Mouse (Mus musculus): ENCODE data around the gene Cib1. TPM values are rescaled to one million over a fixed set of nuclear protein-coding genes. Genes with fewer than 3 reads are reported as not detected.

The Cib1 gene
- polyA plus RNA-seq, 1 experiment from 2014 or later: 54.2 TPM

DNA sequence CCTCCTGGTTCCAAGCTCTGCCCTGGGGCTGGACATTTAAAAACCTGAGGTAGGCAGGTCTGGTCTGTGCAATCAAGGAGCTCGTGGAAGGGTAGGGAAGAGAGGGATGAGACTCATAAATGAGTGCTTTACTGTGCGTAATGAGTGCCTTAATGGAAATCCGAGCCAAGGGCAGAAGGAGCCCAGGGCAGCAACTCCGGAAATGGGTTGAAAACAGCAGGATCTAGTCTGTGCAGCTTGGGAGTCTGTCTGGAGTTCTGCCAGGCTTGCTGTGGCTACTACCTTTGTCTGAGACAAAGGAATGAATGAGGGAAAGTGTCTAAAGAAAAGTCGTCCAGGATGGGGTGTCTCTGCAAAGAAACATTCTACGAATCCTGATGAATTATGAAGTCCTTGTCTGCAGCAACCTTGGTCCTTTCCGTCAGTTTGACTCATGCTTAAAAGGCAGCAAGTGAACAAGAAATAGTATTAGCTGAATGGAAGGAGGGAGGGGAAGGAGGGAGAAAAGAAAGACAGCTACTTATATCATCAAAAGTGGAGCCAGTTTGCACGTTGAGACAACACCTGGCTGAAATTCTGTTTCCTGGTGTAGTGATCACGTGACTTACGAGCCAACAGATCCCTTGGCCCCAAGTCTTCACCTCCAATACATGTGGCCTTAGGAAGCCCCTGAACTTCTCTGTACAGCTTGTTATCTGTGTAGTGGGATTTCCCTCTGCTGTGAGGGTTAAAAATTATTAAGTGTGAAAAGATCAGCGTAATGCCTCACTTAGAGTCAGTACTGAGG lies 43.3 kb downstream of the Cib1 start:
- ATAC-seq (ENCODE audit: insufficient number of reproducible peaks, insufficient read depth, low FRiP score, low TSS enrichment): no peak
- 0 out of 2 replicates have a peak overlapping the region, but pooled peaks have one; percentile 0 for H3K4me2 ChIP-seq (replicated peaks)
- H3K9ac ChIP-seq: no peak overlapping the region

DNA sequence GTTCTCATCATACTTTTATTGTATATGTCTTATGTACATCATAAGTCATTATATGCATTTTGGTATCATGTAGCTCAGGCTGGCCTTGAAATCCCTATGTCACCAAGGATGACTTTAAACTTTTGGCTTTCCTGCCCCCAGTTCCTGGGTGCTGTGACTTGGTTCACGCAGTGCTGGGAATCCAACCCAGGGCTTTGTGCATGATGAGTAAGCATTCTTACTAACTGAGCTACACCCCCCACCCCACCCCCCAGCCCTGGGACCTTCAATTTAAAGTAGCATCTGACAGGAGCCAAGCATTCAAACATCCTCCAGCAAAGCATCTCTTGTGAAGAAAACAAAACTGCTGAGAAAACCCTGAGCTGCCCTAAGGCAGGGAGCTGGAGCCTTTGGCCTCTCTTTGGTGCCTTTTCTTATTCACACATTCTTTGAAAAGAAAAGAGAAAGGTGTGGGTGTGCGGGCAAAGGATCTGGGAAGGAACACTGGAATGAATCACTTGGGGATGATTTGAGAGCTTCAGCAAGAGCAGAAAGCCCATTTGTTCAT lies 44.0 kb downstream of the Cib1 start:
- Histone ChIP-seq H3K4me3 (no peak overlapping the region), H3K9ac (no peak overlapping the region)

More for the DNA sequence above, 43.3 kb downstream of the Cib1 start:
- H3K27me3 ChIP-seq: no peaks in the 10 kb centered on the region
- H3K27ac ChIP-seq: peak overlapping the region; percentile 58
- 40% methylated on average over 11 of the region's 11 CpGs for WGBS
- H3K4me3 ChIP-seq: no peak overlapping the region
- peaks cover 39% of the 10 kb centered on the region for H3K4me1 ChIP-seq
- H3K36me3 ChIP-seq: no peaks in the 10 kb centered on the region
- H3K9me3 ChIP-seq: no peaks in the 10 kb centered on the region

DNA sequence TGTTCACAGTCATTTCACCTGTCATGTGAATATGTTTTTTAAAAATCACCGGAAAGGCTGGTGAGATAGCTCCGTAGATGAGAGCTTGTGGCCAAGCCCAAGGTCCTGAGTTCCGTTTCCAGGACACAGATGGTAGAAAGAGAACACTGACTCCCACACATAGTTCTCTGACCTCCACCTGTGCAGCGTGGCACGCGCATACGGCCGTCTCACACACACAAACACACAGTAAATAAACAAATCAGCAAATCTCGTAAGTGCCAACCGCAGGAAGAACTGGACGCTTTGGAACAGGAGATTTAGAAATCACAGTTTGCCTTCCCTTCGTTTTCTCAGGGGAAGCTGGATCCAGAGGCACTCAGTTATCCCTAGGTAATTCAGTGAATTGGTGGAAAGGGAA lies 45.1 kb downstream of the Cib1 start:
- Histone ChIP-seq H3K4me3 (peak overlapping the region; percentile 51), H3K36me3 (no peaks in the 10 kb centered on the region), H3K9me3 (no peaks in the 10 kb centered on the region), H3K4me2 (replicated peaks) (peak overlapping the region; percentile 79), H3K27me3 (no peaks in the 10 kb centered on the region), H3K9ac (peak overlapping the region; percentile 59; the same call in 1 of the 2 replicates), H3K4me1 (peaks cover 33% of the 10 kb centered on the region), H3K27ac (peak overlapping the region; percentile 55)
- ATAC-seq (ENCODE audit: insufficient number of reproducible peaks, insufficient read depth, low FRiP score, low TSS enrichment): no peak
- WGBS: 71% methylated on average over 12 of the region's 12 CpGs

More for the DNA sequence above, 44.0 kb downstream of the Cib1 start:
- no peaks in the 10 kb centered on the region for H3K36me3 ChIP-seq
- 0 out of 2 replicates have a peak overlapping the region, but pooled peaks have one; percentile 0 for H3K4me2 ChIP-seq (replicated peaks)
- no peaks in the 10 kb centered on the region for H3K27me3 ChIP-seq
- no peak for ATAC-seq (ENCODE audit: insufficient number of reproducible peaks, insufficient read depth, low FRiP score, low TSS enrichment)
- peaks cover 39% of the 10 kb centered on the region for H3K4me1 ChIP-seq
- peak overlapping the region; percentile 58 for H3K27ac ChIP-seq
- WGBS: 78% methylated on average over 2 of the region's 2 CpGs
- no peaks in the 10 kb centered on the region for H3K9me3 ChIP-seq

DNA sequence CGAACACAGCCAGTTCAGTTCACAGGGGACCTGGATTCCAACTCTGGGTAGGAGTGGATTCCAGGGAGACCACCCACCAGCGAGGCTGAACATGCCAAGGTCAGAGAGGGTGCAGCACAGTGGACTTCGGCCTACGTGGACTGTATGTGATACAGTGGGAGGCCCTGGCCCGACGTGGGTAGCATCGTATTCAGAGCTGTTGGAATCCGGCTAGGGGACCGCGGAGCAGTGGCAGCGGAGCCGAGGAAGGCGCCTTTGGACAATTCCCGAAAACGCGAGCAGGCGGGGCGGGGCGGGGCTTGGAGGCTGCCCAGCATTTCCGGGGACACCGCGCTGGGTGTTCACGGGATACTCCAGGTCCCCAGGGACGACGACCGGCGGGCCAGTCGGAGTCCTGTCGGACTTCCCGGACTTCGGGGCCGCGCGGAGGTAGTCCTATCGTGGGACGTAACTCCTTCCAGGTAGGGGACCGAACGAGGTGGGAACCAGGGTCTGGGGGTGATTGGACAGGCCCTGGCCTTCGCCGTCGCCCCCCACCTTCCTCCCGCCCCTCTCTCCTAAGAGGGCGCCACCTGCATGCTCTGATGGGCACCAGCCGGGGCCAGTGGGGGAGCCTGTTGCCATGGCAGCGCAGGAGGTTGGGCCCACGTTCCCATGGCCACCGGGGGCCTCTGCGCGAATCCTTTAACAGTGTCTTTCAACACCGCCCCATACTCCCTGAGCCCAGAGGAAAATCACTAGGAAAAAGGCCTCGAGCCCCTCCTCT lies 45.9 kb downstream of the Cib1 start, which contains the start of gene Sema4b:
Sema4b (plus strand) TSS at position 311 of the 766 bp plus-strand sequence.
- peak within 1 kb of the TSS; percentile 79 for H3K4me2 ChIP-seq (replicated peaks)
- peak within 1 kb of the TSS; percentile 59 for H3K9ac ChIP-seq
- peaks cover 26% of the 10 kb centered on the region for H3K4me1 ChIP-seq
- H3K4me3 ChIP-seq: peak within 1 kb of the TSS; percentile 51
- H3K27ac ChIP-seq: peak within 1 kb of the TSS; percentile 55
- no peaks in the 10 kb centered on the region for H3K36me3 ChIP-seq
- ATAC-seq (ENCODE audit: insufficient number of reproducible peaks, insufficient read depth, low FRiP score, low TSS enrichment): peak; percentile 87
- H3K9me3 ChIP-seq: no peaks in the 10 kb centered on the region
- no peaks in the 10 kb centered on the region for H3K27me3 ChIP-seq
- WGBS: 1% methylated on average over 51 of the region's 51 CpGs

DNA sequence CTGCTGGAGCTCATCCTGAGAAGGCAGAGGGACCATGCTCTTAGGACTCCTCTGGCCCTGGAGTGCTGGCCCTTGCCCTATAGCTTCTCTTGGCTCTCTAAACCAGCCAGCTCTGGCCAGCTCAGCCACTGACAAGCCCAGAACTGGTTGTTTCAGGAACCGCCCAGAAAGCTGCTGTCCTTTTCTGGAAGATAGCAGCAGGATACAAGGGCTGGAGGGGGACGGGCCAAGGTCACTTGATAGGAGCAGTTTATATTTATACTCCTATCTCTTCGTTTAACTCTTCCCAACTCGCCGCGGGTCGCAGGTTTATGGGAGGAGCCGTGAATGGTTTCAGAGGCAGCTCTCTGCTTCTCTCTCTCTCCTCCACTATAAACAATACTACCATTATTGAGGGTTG lies 46.6 kb downstream of the Cib1 start:
- no peaks in the 10 kb centered on the region for H3K9me3 ChIP-seq
- H3K4me2 ChIP-seq (replicated peaks): peak overlapping the region; percentile 79
- peak overlapping the region; percentile 51 for H3K4me3 ChIP-seq
- no peaks in the 10 kb centered on the region for H3K36me3 ChIP-seq
- no peak for ATAC-seq (ENCODE audit: insufficient number of reproducible peaks, insufficient read depth, low FRiP score, low TSS enrichment)
- peaks cover 21% of the 10 kb centered on the region for H3K4me1 ChIP-seq
- no peaks in the 10 kb centered on the region for H3K27me3 ChIP-seq
- H3K27ac ChIP-seq: no peak overlapping the region; the same call in 1 of the 2 replicates
- WGBS: 22% methylated on average over 8 of the region's 8 CpGs
- no peak overlapping the region for H3K9ac ChIP-seq

DNA sequence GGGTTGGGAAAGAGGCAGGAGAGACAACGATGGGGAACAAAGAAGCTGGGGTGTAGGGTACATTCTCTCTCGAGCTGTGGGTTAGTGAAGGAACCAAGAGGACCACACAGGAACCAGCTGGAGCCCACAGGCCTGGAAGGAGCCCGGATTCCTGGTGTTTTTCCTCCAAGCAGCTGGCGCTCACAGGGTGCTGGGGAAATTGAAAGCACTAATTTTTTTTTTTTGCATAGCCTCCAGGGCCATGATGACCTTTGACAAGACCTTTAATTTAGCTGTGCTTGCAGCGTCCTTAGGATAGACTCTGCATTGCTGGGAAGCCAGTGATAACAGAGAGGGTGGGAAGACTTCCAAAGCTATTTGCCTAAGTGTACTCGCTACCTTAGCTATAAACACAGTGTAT lies 47.6 kb downstream of the Cib1 start:
- Histone ChIP-seq H3K36me3 (no peaks in the 10 kb centered on the region), H3K4me2 (replicated peaks) (no peak overlapping the region), H3K9me3 (no peaks in the 10 kb centered on the region), H3K9ac (no peak overlapping the region), H3K27me3 (no peaks in the 10 kb centered on the region), H3K4me3 (no peak overlapping the region), H3K27ac (no peak overlapping the region), H3K4me1 (peaks cover 21% of the 10 kb centered on the region)
- no peak for ATAC-seq (ENCODE audit: insufficient number of reproducible peaks, insufficient read depth, low FRiP score, low TSS enrichment)
- WGBS: 38% methylated on average over 6 of the region's 6 CpGs

DNA sequence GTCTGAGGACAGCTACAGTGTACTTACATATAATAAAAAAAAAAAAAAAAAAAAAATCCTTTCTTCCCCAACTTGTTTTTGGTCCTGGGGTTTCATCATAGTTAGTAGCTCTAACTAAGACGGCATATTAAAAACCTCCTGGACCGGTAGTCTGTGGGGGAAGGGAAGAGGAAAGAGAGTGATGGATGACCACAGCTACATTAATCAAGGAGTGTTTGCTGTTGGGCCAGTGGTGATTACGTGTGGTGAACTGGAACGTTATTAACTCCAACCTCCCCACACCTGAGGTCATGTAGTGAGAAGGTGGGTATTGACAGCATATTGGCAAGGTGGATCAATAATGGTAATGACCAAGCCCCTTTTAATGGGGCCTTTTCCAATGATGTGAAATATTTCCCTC lies 48.1 kb downstream of the Cib1 start:
- no peak for ATAC-seq (ENCODE audit: insufficient number of reproducible peaks, insufficient read depth, low FRiP score, low TSS enrichment)
- H3K9me3 ChIP-seq: no peaks in the 10 kb centered on the region
- no peaks in the 10 kb centered on the region for H3K27me3 ChIP-seq
- H3K4me1 ChIP-seq: peaks cover 19% of the 10 kb centered on the region
- H3K4me3 ChIP-seq: no peak overlapping the region
- 73% methylated on average over 4 of the region's 4 CpGs for WGBS
- H3K36me3 ChIP-seq: no peaks in the 10 kb centered on the region
- no peak overlapping the region for H3K9ac ChIP-seq
- no peak overlapping the region for H3K4me2 ChIP-seq (replicated peaks)
- H3K27ac ChIP-seq: no peak overlapping the region

DNA sequence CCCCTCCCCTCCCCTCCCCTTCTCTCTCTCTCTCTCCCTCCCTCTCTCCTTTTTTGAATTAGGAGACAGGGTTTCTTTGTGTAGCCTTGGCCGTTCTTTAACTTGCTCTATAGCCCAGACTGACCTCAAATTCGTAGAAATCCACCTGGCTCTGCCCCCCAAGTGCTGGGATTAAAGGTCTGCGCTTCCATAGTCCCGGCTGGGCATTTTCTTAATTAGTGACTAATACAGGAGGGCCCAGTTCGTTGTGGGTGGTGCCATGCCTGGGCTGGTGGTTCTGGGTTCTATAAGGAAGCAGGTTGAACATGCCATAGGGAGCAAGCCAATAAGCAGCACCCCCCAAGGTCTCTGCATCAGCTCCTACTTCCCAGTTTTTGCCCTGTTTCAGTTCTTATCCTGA lies 48.6 kb downstream of the Cib1 start:
- H3K9me3 ChIP-seq: no peaks in the 10 kb centered on the region
- no peaks in the 10 kb centered on the region for H3K36me3 ChIP-seq
- WGBS: 48% methylated on average over 5 of the region's 5 CpGs
- ATAC-seq (ENCODE audit: insufficient number of reproducible peaks, insufficient read depth, low FRiP score, low TSS enrichment): no peak
- H3K4me3 ChIP-seq: no peak overlapping the region
- no peak overlapping the region for H3K9ac ChIP-seq
- H3K4me2 ChIP-seq (replicated peaks): no peak overlapping the region
- H3K27me3 ChIP-seq: no peaks in the 10 kb centered on the region
- peaks cover 13% of the 10 kb centered on the region for H3K4me1 ChIP-seq
- H3K27ac ChIP-seq: no peak overlapping the region

DNA sequence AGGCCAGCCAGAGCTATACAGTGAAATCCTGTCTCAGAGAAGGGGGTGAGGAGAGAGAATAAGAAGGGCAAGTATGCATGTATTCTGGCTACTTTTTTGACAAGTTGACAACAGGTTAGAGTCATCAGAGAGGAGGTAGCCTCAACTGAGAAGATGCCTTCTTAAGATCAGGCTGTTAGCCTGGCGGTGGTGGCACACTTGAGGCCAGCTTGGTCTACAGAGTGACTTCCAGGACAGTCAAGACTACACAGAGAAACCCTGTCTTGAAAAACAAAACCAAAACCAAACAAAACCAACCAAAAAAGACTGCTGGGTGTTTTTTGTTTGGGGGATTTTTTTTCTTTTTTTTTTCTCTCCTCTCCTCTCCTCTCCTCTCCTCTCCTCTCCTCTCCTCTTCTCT lies 49.1 kb downstream of the Cib1 start:
- Histone ChIP-seq H3K4me2 (replicated peaks) (no peak overlapping the region), H3K36me3 (no peaks in the 10 kb centered on the region), H3K27ac (no peak overlapping the region), H3K4me1 (peaks cover 8% of the 10 kb centered on the region), H3K9ac (no peak overlapping the region), H3K27me3 (no peaks in the 10 kb centered on the region), H3K4me3 (no peak overlapping the region), H3K9me3 (no peaks in the 10 kb centered on the region)
- ATAC-seq (ENCODE audit: insufficient number of reproducible peaks, insufficient read depth, low FRiP score, low TSS enrichment): no peak
- WGBS: 92% methylated on average over 1 of the region's 1 CpGs

DNA sequence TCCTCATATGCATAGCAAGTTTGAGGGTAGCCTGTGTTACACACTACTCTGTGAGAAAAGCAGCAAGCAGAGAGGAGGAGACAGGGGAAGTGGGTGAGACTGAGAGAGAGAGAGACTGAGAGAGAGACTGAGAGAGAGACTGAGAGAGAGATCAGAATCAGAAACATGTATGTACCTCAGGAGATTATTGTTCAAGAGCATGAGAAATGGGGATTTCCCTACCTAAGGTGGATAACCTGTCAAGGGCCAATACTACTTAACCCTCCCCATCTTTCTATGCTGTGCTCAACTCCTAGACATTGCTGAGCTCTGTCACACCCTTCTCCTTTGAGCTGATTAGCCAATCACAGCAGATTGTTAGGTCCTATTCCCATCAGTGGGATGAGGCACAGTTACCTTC lies 50.5 kb downstream of the Cib1 start:
- no peaks in the 10 kb centered on the region for H3K9me3 ChIP-seq
- peaks cover 2% of the 10 kb centered on the region for H3K4me1 ChIP-seq
- H3K36me3 ChIP-seq: no peaks in the 10 kb centered on the region
- H3K27ac ChIP-seq: no peak overlapping the region
- no peak overlapping the region for H3K4me2 ChIP-seq (replicated peaks)
- no peak for ATAC-seq (ENCODE audit: insufficient number of reproducible peaks, insufficient read depth, low FRiP score, low TSS enrichment)
- H3K9ac ChIP-seq: no peak overlapping the region
- H3K27me3 ChIP-seq: no peaks in the 10 kb centered on the region
- H3K4me3 ChIP-seq: no peak overlapping the region

DNA sequence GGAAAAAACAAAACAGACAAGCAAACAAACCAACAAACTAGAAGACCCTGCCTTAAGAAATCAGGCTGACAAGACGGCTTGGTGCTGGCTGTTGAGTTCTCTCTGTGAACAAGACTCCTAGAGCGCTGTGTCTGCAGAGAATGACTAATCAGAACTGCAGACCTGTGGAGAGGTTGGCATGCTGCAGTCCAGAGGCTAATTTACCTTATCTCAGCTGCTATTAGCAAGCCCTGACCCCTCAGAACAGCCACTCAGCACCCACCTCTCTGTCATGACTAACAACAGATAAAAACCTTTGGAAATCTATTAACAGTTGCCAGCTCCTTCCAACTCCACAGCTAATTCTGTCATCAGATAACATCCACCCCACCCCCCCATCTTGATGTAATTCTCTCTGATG lies 51.5 kb downstream of the Cib1 start:
- WGBS: 87% methylated on average over 2 of the region's 2 CpGs
- no peaks in the 10 kb centered on the region for H3K4me1 ChIP-seq
- no peak overlapping the region for H3K9ac ChIP-seq
- no peak overlapping the region for H3K4me2 ChIP-seq (replicated peaks)
- no peak for ATAC-seq (ENCODE audit: insufficient number of reproducible peaks, insufficient read depth, low FRiP score, low TSS enrichment)
- H3K27me3 ChIP-seq: no peaks in the 10 kb centered on the region
- H3K27ac ChIP-seq: no peak overlapping the region
- no peaks in the 10 kb centered on the region for H3K9me3 ChIP-seq
- H3K4me3 ChIP-seq: no peak overlapping the region
- H3K36me3 ChIP-seq: no peaks in the 10 kb centered on the region

DNA sequence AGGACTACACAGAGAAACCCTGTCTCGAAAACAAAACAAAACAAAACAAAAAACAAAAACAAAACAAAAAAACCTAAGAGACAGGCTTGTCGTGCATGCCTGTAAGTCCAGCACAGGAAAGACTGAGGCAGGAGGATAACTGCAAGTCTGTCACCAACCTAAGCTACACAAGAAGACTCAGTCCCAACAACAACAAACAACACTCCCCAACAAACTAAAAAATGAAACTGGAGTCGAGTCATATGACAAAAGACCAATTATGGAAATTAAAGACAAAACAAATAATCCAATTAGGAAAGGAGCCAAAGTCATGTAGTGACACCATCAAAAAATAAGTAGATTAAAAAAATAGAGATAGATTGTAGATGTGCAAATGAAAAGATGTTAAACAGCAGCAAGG lies 52.4 kb downstream of the Cib1 start:
- no peaks in the 10 kb centered on the region for H3K27me3 ChIP-seq
- H3K4me2 ChIP-seq (replicated peaks): no peak overlapping the region
- H3K27ac ChIP-seq: no peak overlapping the region
- ATAC-seq (ENCODE audit: insufficient number of reproducible peaks, insufficient read depth, low FRiP score, low TSS enrichment): no peak
- no peaks in the 10 kb centered on the region for H3K4me1 ChIP-seq
- H3K4me3 ChIP-seq: no peak overlapping the region
- 71% methylated on average over 3 of the region's 3 CpGs for WGBS
- no peaks in the 10 kb centered on the region for H3K36me3 ChIP-seq
- no peaks in the 10 kb centered on the region for H3K9me3 ChIP-seq
- no peak overlapping the region for H3K9ac ChIP-seq

Data from embryonic facial prominence, embryonic 12.5 days (tissue).